Mouse (Mus musculus) cerebellum, adult 2 months (tissue): Measurements from ENCODE around the gene Pwwp2a.

Experiments
- CTCF ChIP-seq: fragments of 200-500 bp; IDR thresholded peaks from 2 replicates; pipeline ENCODE4 v1.5.1; 2011; ENCODE audit warnings: low read depth, mild to moderate bottlenecking, control low read depth, low read length, moderate library complexity, borderline replicate concordance; ENCODE audit not compliant: insufficient read depth
- POLR2A ChIP-seq: fragments of 200-500 bp; IDR thresholded peaks from 2 replicates; pipeline ENCODE4 v1.6.1; 2011; ENCODE audit warnings: low read length, control low read depth, borderline replicate concordance; ENCODE audit not compliant: insufficient read depth

GRCm38 (mm10) chr11:43696623-43697022, 14.8 kb downstream of the Pwwp2a start:
- TF ChIP-seq CTCF (no peak), POLR2A (no peak)
